5 mouse cellular contexts compared by ENCODE assay signal in the genomic region with DNA sequence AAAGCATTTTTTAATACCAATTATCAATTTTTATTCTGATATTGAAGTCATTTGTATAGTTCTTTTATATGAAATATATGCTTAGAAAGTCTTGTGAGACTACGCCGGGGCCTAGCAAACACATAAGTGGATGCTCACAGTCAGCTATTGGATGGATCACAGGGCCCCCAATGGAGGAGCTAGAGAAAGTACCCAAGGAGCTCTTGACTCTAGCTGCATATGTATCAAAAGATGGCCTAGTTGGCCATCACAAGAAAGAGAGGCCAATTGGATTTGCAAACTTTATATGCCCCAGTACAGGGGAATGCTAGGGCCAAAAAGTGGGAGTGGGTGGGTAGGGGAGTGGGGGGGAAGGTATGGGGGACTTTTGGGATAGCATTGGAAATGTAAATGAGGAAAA.
A peak's percentile ranks its signal among the peaks of the same experiment; 100 is the strongest.
DNase-seq lines count a peak whose midpoint lies in the region.

No protein-coding gene starts in this region.

- peak; percentile 55 for DNase-seq in adrenal gland, postnatal 10 days
- DNase-seq in gastrocnemius, postnatal 10 days, result peak; percentile 37
- peak; percentile 43 to 76 for DNase-seq in gastrocnemius, postnatal 4 days (ENCODE audit: low spot score in 2 of 2)
- peak; percentile 87 for DNase-seq in kidney, postnatal 14 days
- peak; percentile 47 for DNase-seq in testis, postnatal 10 days (ENCODE audit: low spot score)

Comparison
In these comparisons a context has a peak if more than half of its experiments do, and no peak if none do; other contexts are left out.
1. Peak in every context shown above with its lines: DNase-seq.
2. DNase-seq: peak in every context shown above with its lines; median percentile 87 in kidney, postnatal 14 days; 60 in gastrocnemius, postnatal 4 days; 55 in adrenal gland, postnatal 10 days; 47 in testis, postnatal 10 days; 37 in gastrocnemius, postnatal 10 days.